Mouse (Mus musculus): ENCODE data around the gene Actrt2.

GRCm38 (mm10) chr4:154640443-154641295 lies 27.0 kb downstream of the Actrt2 start:
- TF ChIP-seq CTCF (IDR thresholded peaks at IDR 0.05): no peak
- TF ChIP-seq EP300 (IDR thresholded peaks at IDR 0.05): no peak

Data from lung, postnatal 0 days (tissue).